Mouse (Mus musculus) C2C12 (cell line): Measurements from ENCODE around the gene Auts2.

ENCODE experiments used
- CEBPB ChIP-seq: IDR thresholded peaks from one replicate; pipeline ENCODE4 v1.6.1; 2011; ENCODE audit warnings: low read depth, mild to moderate bottlenecking, control low read depth, moderate library complexity
- CTCF ChIP-seq: IDR thresholded peaks from one replicate; pipeline ENCODE4 v1.5.1; 2011; ENCODE audit not compliant: control insufficient read depth, insufficient read depth, insufficient read length
- MAX ChIP-seq: IDR thresholded peaks from one replicate; pipeline ENCODE4 v1.6.1; 2011; ENCODE audit warnings: mild to moderate bottlenecking, control low read depth
- MYOG ChIP-seq: IDR thresholded peaks from one replicate; pipeline ENCODE4 v1.6.1; 2011; ENCODE audit not compliant: control insufficient read depth, insufficient read length; ENCODE audit errors: extremely low read depth

DNA sequence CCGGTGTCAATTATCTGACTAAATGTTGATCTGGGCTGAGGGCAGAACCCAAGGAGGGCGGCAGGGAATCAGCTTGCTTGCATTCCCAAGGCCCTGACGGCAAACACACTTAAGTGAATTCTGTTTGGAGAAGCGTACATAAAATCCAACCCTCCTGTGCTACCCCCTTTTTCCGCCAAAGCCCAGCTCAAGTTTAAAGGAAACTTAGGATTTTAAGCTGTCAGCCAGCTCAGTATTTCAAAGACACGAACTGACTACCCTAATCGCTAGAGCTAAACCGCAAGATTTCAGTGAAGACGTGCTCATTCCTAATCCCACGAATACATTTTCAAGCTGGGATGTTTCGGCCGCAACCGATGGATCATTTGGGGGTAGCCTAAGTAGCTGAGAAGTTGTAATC lies 490.5 kb downstream of the Auts2 start:
- TF ChIP-seq CTCF (no peak), CEBPB (no peak), MAX (no peak), MYOG (no peak)
